Mouse (Mus musculus): ENCODE data around the gene Msi2. TPM values are rescaled to one million over a fixed set of nuclear protein-coding genes. Genes with fewer than 3 reads are reported as not detected.

The Msi2 gene
- total RNA-seq, 2 experiments from 2014 or later, result 75.8 to 90.1 TPM

- DNase-seq, result peak; percentile 50
- intact Hi-C loops (cut with DNase I), result no loop called here
These were observed 250.6 kb downstream of the Msi2 start for GRCm38 (mm10) chr11:88467498-88468245.

DNA sequence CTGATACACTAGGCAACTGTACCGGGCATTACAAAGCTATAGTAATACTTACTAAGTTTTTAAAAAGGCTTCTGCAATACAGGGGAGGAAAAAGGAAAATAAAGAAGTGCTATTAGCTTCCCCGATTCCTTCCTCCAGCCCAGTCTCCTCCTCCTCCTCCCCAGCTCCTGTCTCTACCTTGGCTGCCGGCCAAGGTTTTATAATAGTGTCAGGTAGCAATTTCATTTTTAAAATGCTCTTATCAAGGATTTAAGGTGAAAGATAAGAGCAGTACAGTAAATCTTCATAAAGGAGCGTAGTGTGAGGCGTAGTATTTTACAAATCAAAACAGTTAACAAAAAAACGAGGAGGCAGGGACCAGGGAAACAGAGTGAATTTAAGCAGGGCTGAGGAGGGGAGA is 254.4 kb downstream of the Msi2 start:
- intact Hi-C loops (cut with DNase I), result no loop called here
- DNase-seq, result no peak

- DNase-seq, result no peak
- intact Hi-C loops (cut with DNase I), result no loop called here
These were observed 255.5 kb downstream of the Msi2 start for GRCm38 (mm10) chr11:88462789-88463188.

DNA sequence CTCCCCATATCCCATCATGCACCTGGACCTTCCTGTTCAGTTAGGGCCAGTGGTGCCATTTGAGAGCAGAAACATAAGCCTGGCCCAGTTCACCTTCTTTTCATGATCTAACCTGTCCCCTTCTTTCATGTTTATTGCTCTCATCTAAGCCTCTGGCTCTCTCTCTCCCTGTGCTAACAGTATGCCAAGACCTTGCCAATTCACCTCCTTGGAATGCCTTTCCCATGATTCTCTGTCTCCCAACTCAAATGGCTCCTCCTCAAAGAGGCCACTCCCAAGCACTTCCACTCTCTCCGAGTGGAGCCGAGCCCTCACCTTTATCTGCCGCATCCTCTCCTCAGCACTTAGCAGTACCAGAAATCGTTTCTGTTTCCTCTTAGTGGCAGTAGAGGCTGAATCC is 256.7 kb downstream of the Msi2 start:
- intact Hi-C loops (cut with DNase I), result no loop called here
- no peak for DNase-seq

DNA sequence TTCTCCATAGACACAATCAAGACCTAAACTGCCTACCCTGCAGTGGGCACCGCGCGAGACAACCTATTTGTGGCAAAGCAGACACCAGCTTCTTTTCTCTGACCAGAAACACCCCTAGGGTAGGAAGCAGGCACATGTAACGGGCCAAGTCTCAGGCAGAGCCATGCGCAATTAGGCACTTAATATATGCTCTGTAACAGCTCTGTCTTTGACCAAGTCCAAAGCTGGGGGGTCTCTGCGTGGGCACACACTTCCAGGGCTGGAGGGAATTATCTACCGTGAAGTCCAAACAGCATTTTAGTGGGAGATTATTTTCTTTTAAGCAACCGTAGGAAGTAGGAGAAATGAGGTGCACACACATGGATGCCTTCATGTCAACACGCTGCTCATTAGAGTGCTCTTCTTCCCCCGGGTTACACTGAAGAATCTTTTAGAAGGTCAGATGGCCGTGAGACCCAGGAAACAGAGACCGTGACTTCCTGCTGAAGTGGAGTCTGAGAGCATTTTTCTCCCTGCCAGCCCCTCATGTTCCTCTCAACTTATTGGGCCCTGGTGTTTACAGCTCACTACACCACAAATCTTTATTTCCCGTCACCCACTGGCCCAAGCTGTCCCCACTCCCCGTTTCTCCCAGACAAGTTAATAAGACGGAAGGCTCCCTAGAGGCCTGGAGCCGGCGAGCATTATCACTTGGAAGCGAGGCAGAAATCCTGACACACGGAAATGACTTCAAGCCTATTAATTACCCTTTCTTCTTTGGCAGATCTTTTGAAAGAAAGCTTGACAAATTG is 258.2 kb downstream of the Msi2 start:
- DNase-seq, result peak; percentile 61
- intact Hi-C loops (cut with DNase I), result no loop called here

DNA sequence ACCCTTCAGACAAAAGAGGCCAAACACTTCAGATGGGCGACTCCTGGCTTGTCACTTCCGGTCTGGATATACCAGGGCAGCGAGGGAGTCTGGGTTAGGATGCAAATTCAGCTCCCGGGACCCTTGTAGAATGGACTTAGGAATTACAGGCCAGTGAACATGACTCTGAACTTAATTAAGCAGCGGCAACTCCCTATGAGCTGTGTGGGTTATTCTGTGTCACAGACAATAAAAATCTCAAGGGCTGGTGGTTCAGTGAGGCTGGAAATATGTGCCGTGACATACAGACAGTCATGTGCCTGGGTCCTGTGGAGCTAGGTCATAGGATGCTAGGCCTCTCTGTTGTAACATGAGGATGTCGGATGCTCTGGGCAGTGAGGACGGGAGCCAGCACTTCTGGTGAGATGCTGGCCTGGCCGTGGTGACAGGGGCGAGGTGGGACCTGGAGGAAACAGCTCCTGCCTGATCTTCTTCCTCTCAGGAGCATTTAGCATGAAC is 261.0 kb downstream of the Msi2 start:
- no peak for DNase-seq
- intact Hi-C loops (cut with DNase I), result no loop called here

GRCm38 (mm10) chr11:88454867-88455806 is 263.2 kb downstream of the Msi2 start:
- intact Hi-C loops (cut with DNase I), result no loop called here
- DNase-seq, result no peak

DNA sequence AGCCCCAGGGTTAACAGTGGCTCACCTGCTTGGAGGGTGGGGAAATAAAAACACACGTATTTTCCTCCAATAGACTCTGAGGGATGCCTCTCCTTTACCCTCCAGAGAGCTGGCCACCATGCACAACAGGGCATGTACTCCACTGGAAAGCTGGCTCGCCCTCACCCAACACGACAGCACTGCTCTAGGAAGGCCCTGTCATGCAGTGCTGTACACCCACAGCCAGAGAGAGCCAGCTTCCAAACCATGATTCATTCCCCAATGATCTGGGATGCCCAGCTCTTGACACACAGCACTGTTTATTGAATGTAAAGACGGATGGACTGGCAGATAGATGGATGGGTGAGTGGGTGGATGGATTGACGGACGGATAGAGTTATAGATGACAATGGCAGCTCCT is 269.1 kb downstream of the Msi2 start:
- intact Hi-C loops (cut with DNase I), result no loop called here

GRCm38 (mm10) chr11:88448571-88448970 is 269.7 kb downstream of the Msi2 start:
- intact Hi-C loops (cut with DNase I), result no loop called here

More for the DNA sequence above, 269.1 kb downstream of the Msi2 start:
- DNase-seq, result no peak

GRCm38 (mm10) chr11:88447350-88447749 is 271.0 kb downstream of the Msi2 start:
- intact Hi-C loops (cut with DNase I), result no loop called here
- DNase-seq, result peak; percentile 56

More at GRCm38 (mm10) chr11:88448571-88448970, 269.7 kb downstream of the Msi2 start:
- DNase-seq, result no peak

GRCm38 (mm10) chr11:88443905-88444304 is 274.4 kb downstream of the Msi2 start:
- intact Hi-C loops (cut with DNase I), result no loop called here
- no peak for DNase-seq

GRCm38 (mm10) chr11:88443291-88443690 is 275.0 kb downstream of the Msi2 start:
- DNase-seq, result peak; percentile 85
- intact Hi-C loops (cut with DNase I), result no loop called here

DNA sequence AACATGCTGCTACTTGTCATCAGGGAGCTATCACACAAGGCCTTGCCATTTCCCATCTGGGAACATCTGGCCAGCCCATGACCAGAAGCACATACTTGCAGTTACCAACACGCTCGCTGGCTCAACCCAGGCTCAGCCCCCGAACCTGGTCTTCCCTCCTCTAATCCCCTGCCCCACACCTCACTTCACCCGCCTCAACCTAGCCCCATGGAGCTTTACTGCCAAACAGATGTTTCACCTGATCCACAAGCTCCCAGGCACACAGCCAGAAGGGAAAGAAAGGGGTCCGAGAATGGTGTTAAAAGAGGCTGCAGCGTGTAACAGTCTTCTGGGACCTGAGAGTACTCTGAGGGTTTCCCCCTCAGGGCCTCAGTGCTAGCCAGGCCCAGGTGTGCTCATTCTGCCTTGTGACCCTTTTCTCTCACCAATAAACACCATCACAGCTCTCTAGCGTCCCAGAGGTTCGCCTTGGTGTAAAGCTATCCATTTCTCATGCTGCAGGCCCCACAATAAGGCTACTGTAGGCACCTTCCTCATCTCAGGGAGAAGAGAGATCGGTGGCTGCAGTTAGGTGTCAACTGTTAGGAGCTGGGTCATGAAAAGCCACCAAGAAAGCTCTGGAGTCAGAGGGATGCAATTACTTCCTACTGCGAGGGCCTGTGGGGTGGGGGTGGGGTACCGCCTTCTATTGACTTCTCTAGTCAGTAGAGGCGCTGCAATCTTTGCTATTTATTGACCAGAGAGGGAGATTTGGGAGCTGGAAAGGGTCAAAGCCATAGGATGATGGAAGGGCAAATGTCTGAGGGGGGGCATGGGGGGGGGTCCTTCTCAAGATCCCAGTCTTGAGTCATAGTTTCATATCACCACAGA is 276.2 kb downstream of the Msi2 start:
- intact Hi-C loops (cut with DNase I), result no loop called here
- no peak for DNase-seq

GRCm38 (mm10) chr11:88438659-88439058 is 279.7 kb downstream of the Msi2 start:
- no peak for DNase-seq
- intact Hi-C loops (cut with DNase I), result no loop called here

DNA sequence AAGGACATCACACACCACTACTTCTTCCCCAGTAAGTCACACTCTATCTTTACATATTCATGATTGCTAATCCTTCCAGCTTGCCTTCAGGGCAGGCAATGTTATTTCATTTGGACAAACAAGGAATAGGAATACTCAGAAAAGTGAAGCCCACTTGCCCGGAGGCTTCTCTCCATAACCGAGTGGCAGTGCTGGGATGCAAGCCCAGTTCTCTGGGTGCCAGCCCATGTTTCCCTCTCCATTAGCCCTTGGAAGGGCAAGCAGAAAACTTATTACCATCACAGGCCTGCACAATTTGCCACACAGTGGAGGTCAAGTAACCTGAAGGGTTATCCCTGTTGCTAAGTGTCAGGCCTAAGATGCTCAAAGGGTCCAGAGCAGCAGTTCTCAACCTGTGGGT is 281.7 kb downstream of the Msi2 start:
- peak; percentile 57 for DNase-seq
- intact Hi-C loops (cut with DNase I), result no loop called here

- DNase-seq, result peak; percentile 42
- intact Hi-C loops (cut with DNase I), result no loop called here
These were observed 282.8 kb downstream of the Msi2 start for GRCm38 (mm10) chr11:88435543-88435942.

- intact Hi-C loops (cut with DNase I), result no loop called here
- DNase-seq, result peak; percentile 40
These were observed 286.7 kb downstream of the Msi2 start for GRCm38 (mm10) chr11:88431363-88432269.

DNA sequence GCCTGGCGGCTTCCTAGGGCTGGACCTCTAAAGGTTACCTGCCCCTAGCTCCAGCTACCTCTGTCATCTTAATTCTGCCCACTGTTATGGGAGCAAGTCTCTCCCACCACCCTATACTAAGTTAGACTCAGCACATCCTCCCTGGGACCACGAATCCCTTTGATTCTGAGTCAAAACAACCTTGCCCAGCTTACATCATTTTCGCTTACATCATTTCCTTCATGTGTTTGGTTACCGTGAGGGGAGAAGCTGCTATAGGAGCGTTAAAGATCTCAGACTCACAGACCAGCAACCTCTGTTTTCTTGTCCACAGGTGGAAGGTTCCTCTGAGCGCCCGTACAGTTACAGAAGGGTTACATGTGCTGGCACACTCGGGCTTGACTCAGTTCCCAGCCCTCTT is 288.0 kb downstream of the Msi2 start:
- intact Hi-C loops (cut with DNase I), result no loop called here
- DNase-seq, result no peak

- DNase-seq, result no peak
- intact Hi-C loops (cut with DNase I), result no loop called here
These were observed 288.6 kb downstream of the Msi2 start for GRCm38 (mm10) chr11:88429680-88430079.

Data from left cerebral cortex, postnatal 4 days (tissue).